Mouse (Mus musculus) MEL (cell line): ENCODE results near the gene Cers5.

Experiments
- CHD2 ChIP-seq: IDR thresholded peaks from 2 replicates; pipeline ENCODE4 v1.6.1; 2011; ENCODE audit warnings: low read length, improper control_type of control experiment
- CTCF ChIP-seq, 3 experiments: IDR thresholded peaks in 2 of 3; conservative IDR thresholded peaks in 1 of 3; 2 replicates each; pipeline ENCODE4 v1.5.1; 2011 to 2012; ENCODE audit warnings: low read length in 3 of 3, low read depth in 2 of 3, mild to moderate bottlenecking in 2 of 3, improper control_type of control experiment in 1 of 3, inconsistent platforms in 1 of 3, mixed read lengths in 1 of 3, moderate library complexity in 1 of 3; ENCODE audit not compliant: control insufficient read depth in 1 of 3, insufficient read depth in 1 of 3, poor library complexity in 1 of 3, severe bottlenecking in 1 of 3
- E2F4 ChIP-seq: IDR thresholded peaks from 2 replicates; pipeline ENCODE4 v1.6.1; 2011; ENCODE audit warnings: low read depth, low read length, improper control_type of control experiment, borderline replicate concordance
- EP300 ChIP-seq, 2 experiments: IDR thresholded peaks; 2 replicates each; pipeline ENCODE4 v1.6.1; 2011; ENCODE audit warnings: improper control_type of control experiment in 2 of 2, low read length in 2 of 2, low read depth in 1 of 2, mild to moderate bottlenecking in 1 of 2
- MEF2A ChIP-seq: IDR thresholded peaks from 2 replicates; pipeline ENCODE4 v1.6.1; 2014; ENCODE audit warnings: low read depth, mild to moderate bottlenecking, inconsistent platforms, low read length, improper control_type of control experiment; ENCODE audit not compliant: poor library complexity, insufficient replicate concordance, severe bottlenecking; ENCODE audit errors: extremely low read depth
- MYC ChIP-seq: IDR thresholded peaks from 2 replicates; pipeline ENCODE4 v1.6.1; 2011; ENCODE audit warnings: low read depth, mild to moderate bottlenecking, low read length, improper control_type of control experiment, moderate library complexity
- POLR2A ChIP-seq, 2 experiments: IDR thresholded peaks; 2 replicates each; pipeline ENCODE4 v1.6.1; 2011 to 2012; ENCODE audit warnings: low read length in 2 of 2, mild to moderate bottlenecking in 2 of 2, control low read depth in 1 of 2, improper control_type of control experiment in 1 of 2, low read depth in 1 of 2, moderate library complexity in 1 of 2; ENCODE audit not compliant: control insufficient read depth in 1 of 2, insufficient read depth in 1 of 2, poor library complexity in 1 of 2
- RAD21 ChIP-seq: IDR thresholded peaks from 2 replicates; pipeline ENCODE4 v1.6.1; 2011; ENCODE audit warnings: mild to moderate bottlenecking, low read depth, low read length, improper control_type of control experiment
- USF2 ChIP-seq, 2 experiments: IDR thresholded peaks; 2 replicates each; pipeline ENCODE4 v1.6.1; 2011 to 2012; ENCODE audit warnings: improper control_type of control experiment in 2 of 2, low read length in 2 of 2, borderline replicate concordance in 1 of 2, inconsistent platforms in 1 of 2, low read depth in 1 of 2, mild to moderate bottlenecking in 1 of 2; ENCODE audit not compliant: insufficient read depth in 1 of 2

DNA sequence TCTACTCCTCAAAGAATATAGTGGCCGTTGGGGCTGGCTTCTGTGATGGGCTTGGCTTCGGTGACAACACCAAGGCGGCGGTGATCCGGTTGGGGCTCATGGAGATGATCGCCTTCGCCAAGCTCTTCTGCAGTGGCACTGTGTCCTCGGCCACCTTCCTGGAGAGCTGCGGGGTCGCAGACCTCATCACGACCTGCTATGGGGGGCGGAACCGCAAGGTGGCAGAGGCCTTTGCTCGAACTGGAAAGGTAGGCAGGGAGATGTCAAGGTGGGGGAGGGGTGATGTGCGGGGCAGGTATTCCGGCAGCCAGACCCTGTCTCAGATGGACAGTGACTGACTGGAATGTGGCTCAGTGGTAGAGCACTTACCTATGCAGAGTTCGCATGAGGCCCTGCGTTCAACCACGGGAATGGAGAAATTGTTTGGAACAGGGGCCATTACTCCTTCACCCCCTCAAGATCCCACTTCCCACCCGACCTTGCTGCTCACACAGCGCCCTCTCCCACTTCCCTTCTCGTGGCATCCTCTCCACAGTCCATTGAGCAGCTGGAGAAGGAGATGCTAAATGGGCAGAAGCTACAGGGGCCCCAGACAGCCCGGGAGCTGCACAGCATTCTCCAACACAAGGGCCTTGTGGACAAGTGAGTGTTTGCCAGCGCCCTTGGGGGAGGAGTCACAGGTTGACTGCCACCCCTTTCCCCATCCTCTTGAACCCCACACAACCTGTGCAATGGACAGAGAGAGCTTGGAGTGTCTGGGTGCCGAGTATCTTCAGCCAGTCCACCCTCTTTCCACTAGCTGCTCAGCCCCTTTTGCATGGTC lies 50.6 kb downstream of the Cers5 start:
- TF ChIP-seq E2F4: no peak
- no peak for TF ChIP-seq MEF2A
- no peak for TF ChIP-seq CHD2
- no peak for TF ChIP-seq RAD21
- TF ChIP-seq CTCF (IDR thresholded peaks at IDR 0.05 in 2 of 3, conservative IDR thresholded peaks at IDR 0.05 in 1 of 3; ENCODE audit: control insufficient read depth in 1 of 3, insufficient read depth in 1 of 3, low read depth in 2 of 3, low read length in 3 of 3, poor library complexity in 1 of 3, severe bottlenecking in 1 of 3): no peak
- no peak for TF ChIP-seq MYC
- TF ChIP-seq EP300 (IDR thresholded peaks at IDR 0.05; ENCODE audit: low read depth in 1 of 2, low read length in 2 of 2): no peak
- TF ChIP-seq USF2 (IDR thresholded peaks at IDR 0.05; ENCODE audit: borderline replicate concordance in 1 of 2, insufficient read depth in 1 of 2, low read depth in 1 of 2, low read length in 2 of 2): no peak
- no peak for TF ChIP-seq POLR2A (IDR thresholded peaks at IDR 0.05; ENCODE audit: control insufficient read depth in 1 of 2, insufficient read depth in 1 of 2, low read depth in 1 of 2, low read length in 2 of 2, poor library complexity in 1 of 2)
